Mouse (Mus musculus) mature B cell (primary cell): ENCODE measurements around the gene BC049715.
"Not testable (repeated sequence)": the region's sequence is repeated elsewhere in the genome, so short reads cannot be mapped to it uniquely, and the experiment has no call there.

Experiments
- in situ Hi-C: fragments of 300-500 bp; cut with MboI; formaldehyde crosslinking; loops from 2 replicates; pipeline ENCODE4 v1.14.3; 2019

The BC049715 gene

GRCm38 (mm10) chr6:136827516-136827880 lies at the start of gene BC049715:
Gene BC049715 (plus strand): TSS chr6:136827626.
- in situ Hi-C loops = no loop called here

GRCm38 (mm10) chr6:136781377-136781986 lies 45.9 kb upstream of the BC049715 start, which contains the start of gene Gucy2c:
Gene Gucy2c (minus strand): TSS chr6:136781765.
- in situ Hi-C loops = no loop called here

- in situ Hi-C loops = no loop called here
Observed at GRCm38 (mm10) chr6:136782146-136782545, 45.3 kb upstream of the BC049715 start.

- in situ Hi-C loops = no loop called here
Observed at GRCm38 (mm10) chr6:136782761-136783160, 44.7 kb upstream of the BC049715 start.

GRCm38 (mm10) chr6:136789391-136789971 lies 37.9 kb upstream of the BC049715 start:
- in situ Hi-C loops = no loop called here

GRCm38 (mm10) chr6:136792884-136793758 lies 34.3 kb upstream of the BC049715 start:
- in situ Hi-C loops = no loop called here

- in situ Hi-C loops = no loop called here
Observed at GRCm38 (mm10) chr6:136793831-136794525, 33.4 kb upstream of the BC049715 start.

GRCm38 (mm10) chr6:136795110-136795509 lies 32.3 kb upstream of the BC049715 start:
- in situ Hi-C loops = no loop called here

GRCm38 (mm10) chr6:136795850-136796249 lies 31.6 kb upstream of the BC049715 start:
- in situ Hi-C loops = no loop called here

- in situ Hi-C loops = not testable (repeated sequence)
Observed at GRCm38 (mm10) chr6:136797874-136798693, 29.3 kb upstream of the BC049715 start.

- in situ Hi-C loops = no loop called here
Observed at GRCm38 (mm10) chr6:136800710-136801109, 26.7 kb upstream of the BC049715 start.

GRCm38 (mm10) chr6:136801274-136801673 lies 26.2 kb upstream of the BC049715 start:
- in situ Hi-C loops = no loop called here

- in situ Hi-C loops = no loop called here
Observed at GRCm38 (mm10) chr6:136803093-136803738, 24.2 kb upstream of the BC049715 start.

- in situ Hi-C loops = no loop called here
Observed at GRCm38 (mm10) chr6:136803739-136804633, 23.4 kb upstream of the BC049715 start, which contains the start of gene Hist4h4. Gene Hist4h4 (minus strand): TSS chr6:136804415.

- in situ Hi-C loops = no loop called here
Observed at GRCm38 (mm10) chr6:136804705-136805408, 22.6 kb upstream of the BC049715 start.

GRCm38 (mm10) chr6:136805409-136805775 lies 22.0 kb upstream of the BC049715 start:
- in situ Hi-C loops = no loop called here

- in situ Hi-C loops = no loop called here
Observed at GRCm38 (mm10) chr6:136806819-136807218, 20.6 kb upstream of the BC049715 start.

- in situ Hi-C loops = no loop called here
Observed at GRCm38 (mm10) chr6:136807395-136808013, 19.9 kb upstream of the BC049715 start.

GRCm38 (mm10) chr6:136808014-136808417 lies 19.4 kb upstream of the BC049715 start, which contains the start of gene H2afj:
Gene H2afj (plus strand): TSS chr6:136808244.
- in situ Hi-C loops = no loop called here
